Mouse (Mus musculus) small intestine, adult 2 months (tissue): ENCODE results near the gene Lama2.

ENCODE experiments used
- CTCF ChIP-seq: fragments of 200-500 bp; IDR thresholded peaks from 2 replicates; pipeline ENCODE4 v1.5.1; 2012; ENCODE audit warnings: low read depth, mild to moderate bottlenecking, control low read depth, inconsistent platforms, low read length, moderate library complexity, mixed read lengths; ENCODE audit not compliant: insufficient replicate concordance, insufficient read length; ENCODE audit errors: extremely low read depth
- POLR2A ChIP-seq: fragments of 200-500 bp; IDR thresholded peaks from 2 replicates; pipeline ENCODE4 v1.6.1; 2012; ENCODE audit warnings: low read depth, mild to moderate bottlenecking, control low read depth, inconsistent platforms, low read length, moderate library complexity

GRCm38 (mm10) chr10:27488452-27488851, 131.1 kb downstream of the Lama2 start:
- TF ChIP-seq CTCF (no peak), POLR2A (no peak)
